Mouse (Mus musculus): ENCODE data around the gene Arl3.

The Arl3 gene

GRCm38 (mm10) chr19:46521698-46522097 is 51.3 kb downstream of the Arl3 start:
- ATAC-seq (ENCODE audit: insufficient number of reproducible peaks, low FRiP score, low TSS enrichment) = no peak

DNA sequence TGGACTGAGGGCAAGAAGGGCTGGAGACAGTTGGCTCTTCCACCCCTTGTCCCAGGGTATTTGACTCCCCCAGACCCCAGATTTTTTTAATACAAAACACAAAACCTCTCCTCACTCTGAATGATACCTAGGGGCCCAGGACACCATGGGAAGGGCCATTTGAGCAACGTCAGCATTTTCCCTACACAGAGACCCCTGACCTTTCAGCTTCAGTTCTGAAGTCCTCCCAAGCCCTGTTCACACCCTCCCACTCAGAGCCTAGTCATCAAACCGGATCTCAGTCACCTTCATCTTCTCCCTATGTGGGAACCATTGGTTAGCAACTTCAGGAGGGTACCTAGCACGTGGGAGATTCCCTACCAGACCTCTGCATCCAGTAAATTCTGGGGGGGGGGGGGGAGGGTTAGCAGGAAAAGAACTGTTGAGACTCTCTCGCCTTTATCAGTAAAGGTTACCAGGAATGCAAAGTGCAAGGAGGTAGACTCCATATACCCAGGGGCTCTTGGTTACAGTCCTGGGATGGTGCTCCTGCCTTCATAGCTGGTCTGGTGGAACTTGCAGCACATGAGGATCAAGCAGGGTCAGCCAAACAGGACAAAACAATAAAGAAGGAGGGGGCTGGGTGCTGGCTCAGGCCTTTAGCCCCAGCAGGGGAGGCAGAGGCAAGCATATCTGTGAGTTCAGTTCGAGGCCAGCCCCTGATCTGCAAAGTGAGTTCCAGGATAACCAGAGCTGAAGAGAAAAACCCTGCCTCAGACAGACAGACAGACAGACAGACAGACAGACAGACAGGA is 54.0 kb downstream of the Arl3 start:
- no peak for ATAC-seq (ENCODE audit: insufficient number of reproducible peaks, low FRiP score, low TSS enrichment)

DNA sequence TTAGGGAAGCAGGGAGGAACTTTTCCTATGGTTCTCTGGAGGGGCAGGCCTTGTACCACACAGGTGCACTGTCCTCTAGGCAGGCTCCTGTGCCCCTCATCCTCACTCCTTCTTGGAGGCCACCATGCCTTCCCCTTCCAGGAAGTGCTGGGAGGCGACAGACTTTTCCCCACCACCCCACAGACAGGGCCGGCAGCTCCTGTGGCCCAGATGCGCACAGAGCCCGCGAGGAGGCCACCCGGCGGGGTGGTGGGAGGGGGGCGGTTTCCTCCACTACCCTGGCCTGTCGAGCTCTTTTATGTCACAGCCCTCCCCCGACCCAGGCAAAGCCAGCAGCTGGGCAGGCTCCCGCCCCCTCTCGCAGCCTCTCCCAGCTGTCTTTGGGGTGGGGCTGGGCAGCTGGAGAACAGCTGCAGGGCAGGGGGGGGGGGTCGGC is 54.6 kb downstream of the Arl3 start:
- no peak for ATAC-seq (ENCODE audit: insufficient number of reproducible peaks, low FRiP score, low TSS enrichment)

- ATAC-seq (ENCODE audit: insufficient number of reproducible peaks, low FRiP score, low TSS enrichment) = no peak
These were observed 55.3 kb downstream of the Arl3 start for GRCm38 (mm10) chr19:46517529-46518351.

DNA sequence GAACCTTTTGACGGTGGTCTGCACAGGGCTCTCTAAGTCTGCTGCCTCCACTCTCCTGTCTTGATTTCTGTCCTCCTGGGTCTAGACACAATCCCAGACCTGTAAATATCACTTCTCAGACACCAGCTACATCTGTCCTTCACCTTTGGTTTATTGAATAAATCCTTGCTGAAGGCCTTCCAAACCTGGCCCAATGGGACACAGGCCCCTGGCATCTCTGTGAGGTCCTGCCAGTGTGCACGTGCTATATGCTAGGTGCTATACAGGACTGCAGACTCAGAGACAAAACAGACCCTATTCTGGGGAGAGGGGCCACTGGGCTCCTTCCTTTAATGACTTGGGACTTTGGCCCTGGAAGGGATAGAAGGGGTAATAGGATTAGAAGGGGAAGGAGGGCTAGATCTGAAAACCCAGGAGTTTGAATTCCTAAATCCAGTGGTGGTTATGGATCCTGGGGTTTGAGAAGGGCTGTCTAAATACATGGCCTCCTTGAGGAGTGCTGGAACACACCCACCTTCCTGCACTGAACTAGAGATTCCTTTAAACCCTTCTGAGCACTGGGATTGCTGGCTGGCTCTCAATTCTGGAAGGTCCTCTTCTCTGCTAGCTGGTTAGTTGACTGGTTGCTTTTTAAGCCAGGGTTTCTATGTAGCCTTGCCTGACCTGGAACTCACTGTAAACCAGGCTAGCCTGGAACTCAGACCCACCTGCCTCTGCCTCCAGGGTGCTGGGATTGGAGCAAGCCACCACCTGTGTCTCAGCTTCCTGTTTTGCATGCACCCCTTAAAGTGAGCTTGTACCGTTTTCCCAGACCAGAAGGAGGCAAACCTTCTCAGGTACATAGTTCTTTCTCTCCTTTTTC is 56.1 kb downstream of the Arl3 start:
- no peak for ATAC-seq (ENCODE audit: insufficient number of reproducible peaks, low FRiP score, low TSS enrichment)

GRCm38 (mm10) chr19:46515287-46515821 is 57.6 kb downstream of the Arl3 start:
- ATAC-seq (ENCODE audit: insufficient number of reproducible peaks, low FRiP score, low TSS enrichment) = no peak

DNA sequence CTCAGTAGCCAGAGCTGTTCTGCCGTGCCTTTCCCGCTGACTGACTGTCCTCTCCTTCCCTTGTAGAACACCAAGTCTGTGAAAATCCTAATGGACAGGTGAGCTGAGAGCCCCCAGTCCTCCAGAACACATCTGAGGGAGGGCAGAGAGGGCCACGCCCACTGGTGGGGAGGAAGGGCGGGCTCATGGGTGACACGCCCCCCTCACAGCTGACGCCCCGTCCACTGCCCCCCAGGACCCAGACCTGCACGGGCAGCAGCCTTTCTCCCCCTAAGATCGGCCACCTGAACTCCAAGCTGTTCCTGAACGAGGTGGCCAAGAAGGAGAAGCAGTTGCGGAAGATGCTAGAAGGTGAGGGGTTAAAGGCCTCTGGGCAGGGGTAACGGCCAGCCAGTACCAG is 58.6 kb downstream of the Arl3 start:
- no peak for ATAC-seq (ENCODE audit: insufficient number of reproducible peaks, low FRiP score, low TSS enrichment)

- no peak for ATAC-seq (ENCODE audit: insufficient number of reproducible peaks, low FRiP score, low TSS enrichment)
These were observed 61.7 kb downstream of the Arl3 start for GRCm38 (mm10) chr19:46511263-46511662.

- no peak for ATAC-seq (ENCODE audit: insufficient number of reproducible peaks, low FRiP score, low TSS enrichment)
These were observed 62.2 kb downstream of the Arl3 start for GRCm38 (mm10) chr19:46510824-46511223.

DNA sequence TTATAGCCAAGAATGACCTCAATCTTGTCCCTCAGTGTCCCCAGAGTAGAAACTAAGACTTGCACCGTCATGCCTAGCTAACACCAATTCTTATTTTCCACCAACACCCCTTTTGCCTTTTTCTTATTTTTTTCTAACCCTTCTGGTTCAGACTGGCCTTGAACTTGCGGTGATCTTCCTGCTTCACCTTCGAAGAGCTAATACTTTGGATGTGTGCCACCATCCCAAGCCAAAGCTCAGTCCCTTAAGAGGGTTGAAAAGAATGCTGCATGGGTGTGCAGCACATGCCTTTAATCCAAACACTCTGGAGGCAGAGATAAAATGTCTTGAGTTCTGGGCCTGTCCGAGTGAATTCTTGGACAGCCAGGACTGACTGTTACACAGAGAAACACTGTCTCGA is 62.6 kb downstream of the Arl3 start:
- ATAC-seq (ENCODE audit: insufficient number of reproducible peaks, low FRiP score, low TSS enrichment) = no peak

DNA sequence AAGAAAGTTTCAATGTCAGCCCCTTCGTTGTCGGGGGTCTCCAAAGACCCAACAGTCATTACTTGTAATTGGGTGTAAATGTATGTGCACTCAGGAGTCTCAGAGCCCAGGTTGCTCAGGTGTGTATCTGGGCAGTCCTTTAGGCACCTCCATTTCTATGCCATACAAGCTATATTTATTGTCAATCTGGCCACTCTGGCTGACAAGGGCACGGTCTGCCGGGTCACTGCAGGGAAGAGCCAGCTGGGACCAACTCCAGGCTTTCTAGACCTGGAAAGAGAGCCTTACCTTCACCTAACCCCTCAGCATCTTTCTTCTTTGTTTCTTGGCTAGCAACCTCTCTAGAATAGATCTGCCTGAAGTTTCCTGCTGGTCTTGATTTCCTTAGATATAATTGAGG is 63.3 kb downstream of the Arl3 start:
- ATAC-seq (ENCODE audit: insufficient number of reproducible peaks, low FRiP score, low TSS enrichment) = no peak

- no peak for ATAC-seq (ENCODE audit: insufficient number of reproducible peaks, low FRiP score, low TSS enrichment)
These were observed 63.8 kb downstream of the Arl3 start for GRCm38 (mm10) chr19:46509202-46509601.

DNA sequence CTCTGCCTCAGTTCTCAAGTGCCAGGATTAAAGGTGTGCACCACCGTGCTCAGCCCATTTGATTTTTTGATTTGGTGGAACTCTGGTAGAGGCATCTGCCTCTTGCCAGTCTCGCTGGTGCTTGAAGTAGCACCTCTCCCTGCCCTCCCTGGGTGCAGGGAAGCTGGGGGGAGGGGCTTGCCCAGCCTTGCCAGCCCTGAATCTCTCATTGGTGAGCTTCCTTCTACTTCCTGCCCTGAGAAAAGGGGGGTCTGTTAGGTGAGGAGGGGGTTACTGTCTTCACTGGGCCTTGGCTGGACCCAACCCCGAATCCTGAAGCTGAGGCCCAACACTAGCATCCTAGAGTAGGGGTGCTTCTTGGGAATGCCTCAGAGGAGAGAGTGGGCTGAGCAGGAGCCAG is 64.3 kb downstream of the Arl3 start:
- no peak for ATAC-seq (ENCODE audit: insufficient number of reproducible peaks, low FRiP score, low TSS enrichment)

GRCm38 (mm10) chr19:46507806-46508205 is 65.2 kb downstream of the Arl3 start:
- ATAC-seq (ENCODE audit: insufficient number of reproducible peaks, low FRiP score, low TSS enrichment) = no peak

GRCm38 (mm10) chr19:46507181-46507581 is 65.8 kb downstream of the Arl3 start:
- ATAC-seq (ENCODE audit: insufficient number of reproducible peaks, low FRiP score, low TSS enrichment) = no peak

GRCm38 (mm10) chr19:46506372-46506717 is 66.7 kb downstream of the Arl3 start:
- no peak for ATAC-seq (ENCODE audit: insufficient number of reproducible peaks, low FRiP score, low TSS enrichment)

GRCm38 (mm10) chr19:46505646-46506371 is 67.2 kb downstream of the Arl3 start:
- no peak for ATAC-seq (ENCODE audit: insufficient number of reproducible peaks, low FRiP score, low TSS enrichment)

GRCm38 (mm10) chr19:46504822-46505417 is 68.1 kb downstream of the Arl3 start:
- ATAC-seq (ENCODE audit: insufficient number of reproducible peaks, low FRiP score, low TSS enrichment) = no peak

DNA sequence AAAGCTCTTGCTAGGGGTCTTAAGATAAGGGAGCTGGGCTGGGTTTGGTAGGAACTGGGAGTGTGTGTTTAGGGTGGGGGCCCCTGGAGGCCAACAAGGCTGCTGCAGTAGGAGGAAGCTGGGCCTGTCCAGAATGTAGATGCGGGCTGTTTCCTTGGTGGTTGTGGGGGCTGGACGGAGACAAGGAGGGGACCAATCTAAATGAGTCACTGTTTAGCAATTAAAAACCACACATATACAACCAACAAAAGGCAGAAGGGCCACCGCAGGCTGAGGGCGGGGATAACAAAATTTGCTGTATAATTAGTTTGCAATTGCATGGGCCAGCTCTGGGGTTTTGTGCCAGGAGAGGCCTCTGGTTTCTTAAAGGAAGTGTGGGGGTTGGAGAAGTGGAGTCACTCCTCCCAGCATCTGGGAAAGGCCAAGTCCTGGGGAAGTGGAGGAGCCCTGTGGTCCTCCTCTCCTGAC is 68.9 kb downstream of the Arl3 start:
- ATAC-seq (ENCODE audit: insufficient number of reproducible peaks, low FRiP score, low TSS enrichment) = no peak

All from cerebellum, adult (tissue).